Mouse (Mus musculus): ENCODE data around the gene Glmn. TPM values are rescaled to one million over a fixed set of nuclear protein-coding genes. Genes with fewer than 3 reads are reported as not detected.

The Glmn gene
- polyA plus RNA-seq, 1 experiment from 2014 or later, result 29.8 TPM

GRCm38 (mm10) chr5:107511326-107511725 lies 86.4 kb downstream of the Glmn start:
- H3K4me3 ChIP-seq, result no peak overlapping the region
- no peaks in the 10 kb centered on the region for H3K9me3 ChIP-seq (replicated peaks)
- H3K27ac ChIP-seq (replicated peaks), result no peak overlapping the region
- DNase-seq (ENCODE audit: low spot score), result no peak
- 57% methylated on average over 2 of the region's 2 CpGs for WGBS
- no peaks in the 10 kb centered on the region for H3K27me3 ChIP-seq (ENCODE audit: low read depth, poor library complexity, severe bottlenecking)
- peaks cover 11% of the 10 kb centered on the region for H3K36me3 ChIP-seq
- no peaks in the 10 kb centered on the region for H3K4me1 ChIP-seq

DNA sequence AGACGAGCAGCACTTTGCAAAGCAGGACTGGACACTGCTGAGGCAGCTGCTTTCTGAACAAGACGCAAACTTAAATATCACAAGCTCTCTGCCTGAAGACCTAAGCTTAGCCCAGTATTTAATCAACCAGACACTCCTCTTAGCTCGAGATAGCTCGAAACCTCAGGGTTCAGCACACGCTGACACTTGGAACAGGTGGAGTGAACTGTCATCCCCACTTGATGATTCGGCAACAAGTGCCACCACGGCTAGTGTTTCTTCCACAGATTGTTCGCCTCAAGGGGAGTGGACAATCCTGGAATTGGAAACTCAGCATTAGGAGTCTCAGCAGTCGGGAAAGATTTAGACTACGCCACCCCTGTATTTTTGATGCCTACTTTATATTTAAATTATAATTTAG lies 87.2 kb downstream of the Glmn start:
- no peak overlapping the region for H3K27ac ChIP-seq (replicated peaks)
- no peaks in the 10 kb centered on the region for H3K4me1 ChIP-seq
- WGBS, result 88% methylated on average over 10 of the region's 10 CpGs
- DNase-seq (ENCODE audit: low spot score), result no peak
- no peak overlapping the region for H3K4me3 ChIP-seq
- no peaks in the 10 kb centered on the region for H3K27me3 ChIP-seq (ENCODE audit: low read depth, poor library complexity, severe bottlenecking)
- H3K9me3 ChIP-seq (replicated peaks), result no peaks in the 10 kb centered on the region
- peaks cover 11% of the 10 kb centered on the region for H3K36me3 ChIP-seq

GRCm38 (mm10) chr5:107507321-107507720 lies 90.4 kb downstream of the Glmn start, which contains the start of gene Gm42669:
Gene Gm42669, plus strand, starts transcription at chr5:107507621.
- Histone ChIP-seq H3K36me3 (peaks cover 20% of the 10 kb centered on the region), H3K4me1 (no peaks in the 10 kb centered on the region), H3K9me3 (replicated peaks) (no peaks in the 10 kb centered on the region), H3K27ac (replicated peaks) (no peak within 1 kb of the TSS), H3K27me3 (ENCODE audit: low read depth, poor library complexity, severe bottlenecking) (no peaks in the 10 kb centered on the region), H3K4me3 (no peak within 1 kb of the TSS)
- 90% methylated on average over 4 of the region's 4 CpGs for WGBS
- no peak for DNase-seq (ENCODE audit: low spot score)

DNA sequence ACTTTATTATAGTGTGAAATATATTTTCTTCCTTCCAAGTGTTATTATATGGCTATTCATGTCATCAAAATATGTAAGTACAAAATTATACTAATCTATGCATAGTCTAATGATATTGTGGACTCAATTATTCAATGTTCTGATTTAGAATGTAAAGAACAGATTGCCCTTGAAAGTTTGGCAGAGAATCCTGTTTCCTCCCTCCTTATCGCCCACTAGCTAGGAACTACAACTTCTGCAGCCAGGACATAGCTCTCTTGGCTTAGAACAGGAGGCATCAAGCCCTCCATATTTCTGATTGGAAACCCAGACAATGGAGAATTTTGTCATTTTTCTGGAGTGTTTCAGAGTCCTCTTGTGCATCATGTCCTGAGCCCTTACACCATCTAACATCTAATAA lies 96.9 kb downstream of the Glmn start:
- H3K36me3 ChIP-seq, result peaks cover 10% of the 10 kb centered on the region
- H3K27ac ChIP-seq (replicated peaks), result no peak overlapping the region
- H3K4me3 ChIP-seq, result no peak overlapping the region
- DNase-seq (ENCODE audit: low spot score), result no peak
- no peaks in the 10 kb centered on the region for H3K9me3 ChIP-seq (replicated peaks)
- no peaks in the 10 kb centered on the region for H3K27me3 ChIP-seq (ENCODE audit: low read depth, poor library complexity, severe bottlenecking)
- peaks cover 19% of the 10 kb centered on the region for H3K4me1 ChIP-seq
- 90% methylated on average over 1 of the region's 1 CpGs for WGBS

DNA sequence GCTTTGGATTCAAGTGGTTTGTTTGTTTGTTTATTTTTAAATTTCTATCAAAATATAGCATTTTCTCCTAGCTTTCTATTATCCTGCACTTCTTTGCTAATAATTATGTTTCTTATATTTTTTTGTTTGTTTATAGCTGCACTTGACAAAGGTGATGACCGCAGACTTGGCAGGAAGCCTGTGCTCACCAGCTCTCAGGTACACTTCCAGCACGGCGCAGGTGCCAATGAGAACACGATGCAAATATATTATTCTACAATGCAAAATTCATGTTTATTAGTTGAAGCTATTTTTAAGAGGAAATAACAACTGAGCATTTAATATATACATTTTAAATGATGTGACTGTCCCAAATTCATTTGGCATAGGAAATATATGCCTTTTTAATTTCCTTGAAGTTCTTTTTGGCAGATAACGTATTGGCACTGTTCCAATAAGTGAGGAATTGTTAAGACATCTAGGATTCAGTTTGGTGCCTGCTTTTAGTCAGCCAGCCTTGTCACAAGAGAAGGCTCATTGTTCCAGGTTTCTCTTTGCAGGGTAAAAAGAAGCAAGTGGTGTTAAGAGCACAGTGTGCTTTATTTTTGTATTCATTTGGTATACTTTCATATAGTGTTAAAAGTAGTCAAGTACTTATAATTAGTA lies 97.7 kb downstream of the Glmn start:
- Histone ChIP-seq H3K27me3 (ENCODE audit: low read depth, poor library complexity, severe bottlenecking) (no peaks in the 10 kb centered on the region), H3K4me1 (peaks cover 19% of the 10 kb centered on the region), H3K9me3 (replicated peaks) (no peaks in the 10 kb centered on the region), H3K4me3 (no peak overlapping the region), H3K36me3 (peaks cover 10% of the 10 kb centered on the region), H3K27ac (replicated peaks) (no peak overlapping the region)
- 93% methylated on average over 5 of the region's 5 CpGs for WGBS
- DNase-seq (ENCODE audit: low spot score), result no peak

Other genes starting within 250 kb of the Glmn start
- 0.57 and 0.99 TPM in 2 replicates for gene Ephx4, start 195.2 kb downstream of the Glmn start, polyA plus RNA-seq (2016; fragmentation: Nextera tagmentation; extraction: Ambion mirVana)
- gene Lpcat2b, start 166.3 kb downstream of the Glmn start, polyA plus RNA-seq (2016; fragmentation: Nextera tagmentation; extraction: Ambion mirVana), result not detected in 2 replicates
- gene Btbd8, start 159.9 kb downstream of the Glmn start, polyA plus RNA-seq (2016; fragmentation: Nextera tagmentation; extraction: Ambion mirVana), result 4.6 and 6.4 TPM in 2 replicates
- 0.15 and 0.26 TPM in 2 replicates for gene Gm42669, start 90.3 kb downstream of the Glmn start, polyA plus RNA-seq (2016; fragmentation: Nextera tagmentation; extraction: Ambion mirVana)
- gene 1700028K03Rik, start 63.2 kb downstream of the Glmn start, polyA plus RNA-seq (2016; fragmentation: Nextera tagmentation; extraction: Ambion mirVana), result 0.04 and 0.20 TPM in 2 replicates
- 15.9 and 18.9 TPM in 2 replicates for gene Rpap2, start 515 bp downstream of the Glmn start, polyA plus RNA-seq (2016; fragmentation: Nextera tagmentation; extraction: Ambion mirVana)
- not detected in 2 replicates for gene Gfi1, start 128.1 kb upstream of the Glmn start, polyA plus RNA-seq (2016; fragmentation: Nextera tagmentation; extraction: Ambion mirVana)
- gene Ube2d2b, start 232.2 kb upstream of the Glmn start, polyA plus RNA-seq (2016; fragmentation: Nextera tagmentation; extraction: Ambion mirVana), result 0.12 and 0.17 TPM in 2 replicates

All from midbrain, embryonic 10.5 days (tissue).